Mouse (Mus musculus) adrenal gland, adult 2 months (tissue): ENCODE results near the gene Caskin1. TPM values are rescaled to one million over a fixed set of nuclear protein-coding genes. Genes with fewer than 3 reads are reported as not detected.

Experiments used
- DNase-seq: peaks from one replicate; pipeline ENCODE4 v3.0.0; 2021
- polyA plus RNA-seq: library from polyadenylated mRNA; depleted of rRNA; stranded (reverse); fragments of >200 nt; gene quantifications from 2 replicates; pipeline ENCODE4 v1.2.3, GENCODE M21; 2012
- total RNA-seq, 2 experiments: library from RNA; stranded (reverse); gene quantifications; 2 replicates each; pipeline ENCODE4 v1.2.3; 2021

The Caskin1 gene
- total and polyA plus RNA-seq, 3 experiments, result 19.4 to 47.7 (median 28.7) TPM

GRCm38 (mm10) chr17:24531064-24531463 lies 42.7 kb downstream of the Caskin1 start:
- DNase-seq, result no peak

- DNase-seq, result no peak
Measured at GRCm38 (mm10) chr17:24532045-24532444, 43.6 kb downstream of the Caskin1 start.

- DNase-seq, result peak; percentile 92
Measured at GRCm38 (mm10) chr17:24533099-24533992, 44.9 kb downstream of the Caskin1 start.

DNA sequence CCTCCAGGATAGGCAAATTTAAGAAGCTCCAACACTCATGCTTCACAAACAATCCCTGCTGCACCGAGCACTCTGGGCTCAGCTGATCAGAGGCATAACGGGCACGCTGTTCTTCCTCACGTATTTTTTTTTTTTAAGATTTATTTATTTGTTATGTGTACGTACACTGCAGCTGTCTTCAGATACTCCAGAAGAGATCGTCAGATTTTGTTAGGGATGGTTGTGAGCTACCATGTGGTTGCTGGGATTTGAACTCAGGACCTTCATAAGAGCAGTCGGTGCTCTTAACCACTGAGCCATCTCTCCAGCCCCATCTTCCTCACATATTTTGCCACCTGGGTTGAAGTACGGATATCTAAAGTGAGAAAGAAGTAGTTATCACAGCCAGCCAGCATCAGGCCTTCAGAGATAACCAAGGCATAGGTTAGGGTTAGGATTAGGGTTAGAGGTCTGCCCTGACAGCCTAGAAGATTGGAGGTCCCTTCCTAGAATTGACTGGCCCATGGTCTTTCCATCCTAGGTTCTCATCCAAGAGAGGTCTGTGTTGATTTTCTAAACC lies 45.8 kb downstream of the Caskin1 start, which contains the start of gene Rab26:
TSS of gene Rab26 (minus strand) at position 51 of the 559 bp plus-strand sequence.
- no peak for DNase-seq

DNA sequence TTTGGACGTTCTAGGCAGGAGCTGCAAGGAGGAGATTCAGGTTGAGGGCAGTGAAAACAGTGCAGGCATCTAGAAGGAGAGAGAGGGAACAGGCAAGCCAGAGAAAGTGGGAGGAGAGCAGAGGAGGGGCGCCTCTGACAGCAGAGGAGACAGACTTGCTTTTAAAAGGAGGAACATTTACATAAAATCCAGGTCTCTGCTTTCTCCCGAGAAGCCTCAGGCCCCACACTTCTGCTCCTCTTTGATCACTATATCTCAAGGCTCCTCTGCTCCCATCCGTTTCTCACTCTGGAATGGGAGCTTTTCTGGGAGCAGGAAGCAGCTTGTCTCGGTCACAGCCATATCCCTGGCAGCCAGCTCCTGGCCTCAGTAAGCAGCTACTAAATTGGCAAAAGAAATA lies 46.9 kb downstream of the Caskin1 start:
- no peak for DNase-seq

DNA sequence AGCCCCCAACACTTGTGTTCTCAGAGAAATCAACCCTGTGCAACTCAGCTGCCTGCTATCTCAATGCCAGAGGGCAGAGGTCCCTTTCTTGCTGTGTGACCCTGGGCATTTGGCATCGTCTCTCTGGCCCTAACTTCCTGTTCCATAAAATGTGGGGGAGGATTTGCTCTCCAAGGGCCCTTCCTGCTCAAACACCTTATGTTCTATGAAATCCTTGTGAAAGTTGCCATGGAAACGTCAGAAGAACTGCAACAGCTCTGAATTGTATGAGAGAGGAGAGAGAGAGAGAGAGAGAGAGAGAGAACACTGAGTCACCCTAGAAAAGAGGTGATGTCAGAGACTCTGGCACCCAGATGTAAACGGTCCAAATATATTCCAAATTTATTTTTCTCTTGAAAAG lies 49.1 kb downstream of the Caskin1 start:
- DNase-seq, result no peak

DNA sequence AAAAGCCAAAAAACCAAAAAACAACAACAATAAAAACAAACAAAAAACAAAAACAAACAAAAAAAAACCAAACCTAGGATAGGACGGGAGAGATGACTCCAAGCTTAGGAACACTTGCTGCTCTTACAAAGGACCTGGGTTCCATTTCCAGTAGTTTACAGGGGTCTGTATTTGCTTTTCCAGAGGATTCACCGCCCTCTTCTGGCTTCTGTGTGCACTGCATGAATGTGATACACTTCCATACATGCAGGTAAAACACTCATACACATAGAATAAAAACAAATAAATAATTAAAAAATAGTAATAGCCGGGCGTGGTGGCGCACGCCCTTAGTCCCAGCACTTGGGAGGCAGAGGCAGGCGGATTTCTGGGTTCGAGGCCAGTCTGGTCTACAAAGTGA lies 50.5 kb downstream of the Caskin1 start:
- no peak for DNase-seq

DNA sequence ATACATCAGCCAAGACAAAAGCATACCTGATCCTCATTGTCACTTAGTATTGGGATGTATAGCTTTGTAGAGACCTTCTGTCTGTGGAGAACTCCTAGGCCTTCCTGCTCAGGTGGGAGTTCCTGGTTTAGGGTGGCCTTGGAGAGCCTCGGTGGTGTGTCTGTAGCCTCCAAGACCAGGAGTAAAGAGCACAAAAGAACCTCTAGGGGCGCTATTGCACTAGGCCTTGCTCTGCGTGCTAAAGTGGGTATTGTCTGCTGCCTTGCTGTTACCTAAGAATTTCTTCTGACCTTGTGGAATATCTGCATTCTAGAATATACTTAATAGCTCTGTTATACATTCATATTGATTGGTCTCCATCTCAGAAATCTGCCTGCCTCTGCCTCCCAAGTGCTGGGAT lies 52.0 kb downstream of the Caskin1 start:
- DNase-seq, result no peak

DNA sequence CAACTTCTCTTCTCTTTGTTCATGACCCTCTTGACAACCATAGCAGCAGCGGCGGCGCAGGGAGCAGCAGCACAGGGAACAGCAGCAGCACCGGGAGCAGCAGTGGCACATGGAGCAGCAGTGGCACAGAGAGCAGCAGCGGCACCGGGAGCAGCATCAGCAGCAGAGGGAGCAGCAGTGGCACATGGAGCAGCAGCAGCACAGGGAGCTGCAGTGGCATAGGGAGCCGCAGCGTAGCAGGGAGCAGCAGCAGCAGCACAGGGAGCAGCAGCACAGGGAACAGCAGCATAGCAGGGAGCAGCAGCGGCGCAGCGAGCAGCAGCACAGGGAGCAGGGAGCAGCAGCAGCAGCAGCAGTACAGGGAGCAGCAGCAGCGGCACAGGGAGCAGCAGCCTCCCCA lies 56.2 kb downstream of the Caskin1 start:
- DNase-seq, result no peak

DNA sequence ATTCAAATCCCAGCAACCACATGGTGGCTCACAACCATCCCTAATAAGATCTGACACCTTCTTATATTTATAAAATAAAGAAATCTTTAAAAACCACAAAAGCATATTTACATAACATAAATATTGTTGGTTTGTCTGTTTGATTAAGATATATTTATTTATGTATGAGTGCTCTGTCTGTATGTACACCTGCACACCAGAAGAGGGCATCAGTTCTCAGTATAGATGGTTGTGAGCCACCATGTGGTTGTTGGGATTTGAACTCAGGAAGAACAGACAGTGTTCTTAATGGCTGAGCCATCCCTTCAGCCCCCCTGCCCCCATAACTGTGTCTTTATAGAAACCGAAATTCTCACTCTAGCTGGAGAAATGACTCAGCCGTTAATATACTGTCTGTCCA lies 56.8 kb downstream of the Caskin1 start:
- DNase-seq, result no peak

- DNase-seq, result no peak
Measured at GRCm38 (mm10) chr17:24546234-24546633, 57.8 kb downstream of the Caskin1 start.

DNA sequence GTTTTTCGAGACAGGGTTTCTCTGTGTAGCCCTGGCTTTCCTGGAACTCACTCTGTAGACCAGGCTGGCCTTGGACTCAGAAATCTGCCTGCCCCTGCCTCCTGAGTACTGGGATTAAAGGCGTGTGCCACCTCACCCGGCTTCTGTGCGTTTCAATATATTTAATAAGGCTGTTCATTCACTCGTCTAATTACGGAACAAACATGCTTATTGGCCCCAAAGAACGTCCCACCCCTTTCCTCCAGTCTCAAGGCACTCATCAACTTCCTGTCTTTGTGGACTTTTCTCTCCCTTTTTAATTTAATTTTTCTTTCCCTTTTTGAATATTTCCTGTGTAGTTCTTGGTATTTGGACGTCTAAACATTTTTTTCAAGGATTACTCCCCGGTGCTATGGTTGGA lies 60.0 kb downstream of the Caskin1 start:
- DNase-seq, result no peak

GRCm38 (mm10) chr17:24548921-24549617 lies 60.7 kb downstream of the Caskin1 start:
- DNase-seq, result peak; percentile 83

DNA sequence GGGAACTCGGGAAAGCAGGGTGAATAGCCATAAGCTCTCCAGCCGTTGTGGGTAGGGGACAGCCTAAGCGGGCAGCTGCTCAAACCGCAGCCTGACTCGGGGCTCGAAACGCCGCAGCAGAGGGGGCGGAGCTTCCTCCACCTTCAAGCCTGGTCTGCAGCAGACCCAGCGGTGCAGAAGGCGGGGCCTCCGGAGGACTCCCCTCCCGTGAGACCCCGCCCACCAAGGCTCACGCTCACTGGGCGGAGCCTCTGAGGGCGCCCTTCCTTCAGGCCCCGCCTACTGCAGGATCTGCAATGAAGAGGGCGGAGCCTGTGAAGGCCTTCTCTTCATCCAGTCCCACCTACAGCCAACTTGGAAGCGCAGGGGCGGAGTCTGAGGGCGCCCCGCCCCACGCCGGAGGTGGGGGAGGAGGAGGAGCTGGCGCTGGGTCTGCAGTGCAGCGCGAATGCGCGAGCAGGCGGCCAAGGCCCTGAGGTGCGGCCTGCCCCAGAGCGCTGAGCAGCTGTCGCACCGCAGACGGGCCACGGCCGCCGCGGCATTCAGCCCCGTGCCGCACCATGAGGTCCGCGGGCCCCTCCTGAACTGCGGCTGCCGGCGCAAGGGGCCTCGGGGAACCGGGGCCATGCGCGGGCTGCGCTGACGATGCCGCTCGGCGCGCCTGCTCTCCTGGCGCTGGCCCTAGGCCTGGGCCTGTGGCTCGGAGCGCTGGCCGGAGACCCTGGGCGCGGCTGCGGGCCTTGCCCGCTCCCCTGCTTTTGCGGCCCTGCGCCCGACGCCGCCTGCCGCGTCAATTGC lies 61.4 kb downstream of the Caskin1 start, which contains the start of gene Pkd1:
TSS of gene Pkd1 (plus strand) at position 217 of the 798 bp plus-strand sequence.
- DNase-seq, result peak; percentile 100

DNA sequence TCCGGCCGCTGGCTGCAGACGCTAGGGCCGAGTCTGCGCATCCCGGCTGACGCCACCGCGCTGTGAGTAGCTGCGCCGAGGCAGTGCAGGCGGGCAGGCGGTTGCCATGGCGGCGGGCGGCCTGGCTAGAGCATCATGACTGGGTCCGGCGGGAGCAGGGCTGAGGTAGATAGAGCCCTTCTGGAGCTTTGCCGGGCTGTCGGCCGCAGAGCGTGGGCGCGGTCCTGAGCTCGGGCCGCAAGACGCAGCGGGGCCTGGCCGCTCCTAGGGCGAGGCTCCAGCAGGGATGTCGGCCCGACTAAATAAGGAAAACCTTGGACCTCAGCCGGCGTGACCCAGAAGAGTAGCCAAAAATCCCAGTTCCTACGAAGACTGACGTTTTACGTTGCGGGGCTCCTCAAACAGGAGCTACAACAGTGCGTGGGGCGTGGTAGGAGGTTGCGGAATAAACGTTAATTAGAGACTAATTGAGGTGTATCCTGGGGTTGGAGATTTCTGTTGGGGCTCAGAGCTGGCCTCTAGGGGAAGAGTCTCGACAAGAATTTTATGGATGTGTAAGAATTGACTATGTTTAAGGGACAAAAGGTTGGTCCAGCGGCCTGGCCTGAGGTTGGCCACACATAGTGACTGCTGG lies 62.1 kb downstream of the Caskin1 start:
- peak; percentile 89 for DNase-seq

- no peak for DNase-seq
Measured at GRCm38 (mm10) chr17:24551050-24551444, 62.6 kb downstream of the Caskin1 start.

- no peak for DNase-seq
Measured at GRCm38 (mm10) chr17:24557091-24557490, 68.7 kb downstream of the Caskin1 start.
